Mouse (Mus musculus) embryonic fibroblast, embryonic 13.5 days (primary cell): ENCODE results near the gene Myo18a. TPM values are rescaled to one million over a fixed set of nuclear protein-coding genes. Genes with fewer than 3 reads are reported as not detected.

Experiments used
- H3K27ac ChIP-seq: 2 replicates; pipeline ENCODE4 v1.5.1; 2012; ENCODE audit warnings: low read length, control low read depth, inconsistent platforms; ENCODE audit not compliant: insufficient read depth
- H3K4me1 ChIP-seq: 2 replicates; pipeline ENCODE4 v1.6.1; 2011; ENCODE audit warnings: low read length; ENCODE audit not compliant: control insufficient read depth, insufficient read depth
- H3K4me3 ChIP-seq: 2 replicates; pipeline ENCODE4 v1.5.1; 2011; ENCODE audit warnings: mild to moderate bottlenecking, control low read depth, low read length; ENCODE audit not compliant: insufficient read depth
- CTCF ChIP-seq: IDR thresholded peaks from 2 replicates; pipeline ENCODE4 v1.5.1; 2011; ENCODE audit warnings: mild to moderate bottlenecking, control low read depth, low read length, moderate library complexity, borderline replicate concordance; ENCODE audit not compliant: insufficient read depth
- POLR2A ChIP-seq: IDR thresholded peaks from 2 replicates; pipeline ENCODE4 v1.6.1; 2011; ENCODE audit warnings: low read depth, mild to moderate bottlenecking, control low read depth, low read length, moderate library complexity
- polyA plus RNA-seq: library from polyadenylated mRNA; stranded (reverse); fragments of >200 nt; gene quantifications from 2 replicates; pipeline ENCODE4 v1.2.4, GENCODE M21; 2011; ENCODE audit warnings: low read depth; ENCODE audit not compliant: missing spikeins, insufficient read length

The Myo18a gene
- polyA plus RNA-seq, 1 experiment: 20.1 TPM

- peaks cover 36% of the 10 kb centered on the region for H3K4me1 ChIP-seq
- peak overlapping the region; percentile 57 for H3K27ac ChIP-seq
- no peak for TF ChIP-seq CTCF
- TF ChIP-seq POLR2A: no peak
- H3K4me3 ChIP-seq: no peak overlapping the region
Measured at GRCm38 (mm10) chr11:77783747-77784646, 21.0 kb downstream of the Myo18a start.

DNA sequence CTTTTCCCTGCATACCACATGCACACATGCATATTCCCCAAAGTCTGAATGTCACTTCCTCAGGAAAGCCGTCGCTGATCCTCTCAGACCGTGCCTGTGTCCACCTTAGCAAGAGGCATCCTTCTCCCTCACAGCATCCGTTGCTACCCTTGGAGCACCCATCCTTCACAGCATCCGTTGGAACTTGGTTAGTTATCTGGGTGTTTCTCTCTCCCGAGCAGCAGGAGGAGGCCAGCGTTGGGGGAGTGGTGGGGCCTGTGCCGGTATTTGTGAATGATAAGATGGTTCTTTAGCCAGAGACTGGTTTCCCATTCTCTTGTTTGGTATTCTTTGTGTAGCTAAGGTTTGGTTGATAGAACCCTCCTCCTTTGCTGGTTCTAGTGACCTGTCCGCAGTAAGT lies 21.8 kb downstream of the Myo18a start:
- TF ChIP-seq POLR2A: no peak
- TF ChIP-seq CTCF: no peak
- H3K4me3 ChIP-seq: no peak overlapping the region
- H3K4me1 ChIP-seq: peaks cover 36% of the 10 kb centered on the region
- H3K27ac ChIP-seq: peak overlapping the region; percentile 56; the same call in 1 of the 2 replicates

GRCm38 (mm10) chr11:77785396-77785767 lies 22.3 kb downstream of the Myo18a start:
- TF ChIP-seq POLR2A (no peak), CTCF (no peak)
- Histone ChIP-seq H3K27ac (peak overlapping the region; percentile 56), H3K4me1 (peaks cover 36% of the 10 kb centered on the region), H3K4me3 (no peak overlapping the region)

DNA sequence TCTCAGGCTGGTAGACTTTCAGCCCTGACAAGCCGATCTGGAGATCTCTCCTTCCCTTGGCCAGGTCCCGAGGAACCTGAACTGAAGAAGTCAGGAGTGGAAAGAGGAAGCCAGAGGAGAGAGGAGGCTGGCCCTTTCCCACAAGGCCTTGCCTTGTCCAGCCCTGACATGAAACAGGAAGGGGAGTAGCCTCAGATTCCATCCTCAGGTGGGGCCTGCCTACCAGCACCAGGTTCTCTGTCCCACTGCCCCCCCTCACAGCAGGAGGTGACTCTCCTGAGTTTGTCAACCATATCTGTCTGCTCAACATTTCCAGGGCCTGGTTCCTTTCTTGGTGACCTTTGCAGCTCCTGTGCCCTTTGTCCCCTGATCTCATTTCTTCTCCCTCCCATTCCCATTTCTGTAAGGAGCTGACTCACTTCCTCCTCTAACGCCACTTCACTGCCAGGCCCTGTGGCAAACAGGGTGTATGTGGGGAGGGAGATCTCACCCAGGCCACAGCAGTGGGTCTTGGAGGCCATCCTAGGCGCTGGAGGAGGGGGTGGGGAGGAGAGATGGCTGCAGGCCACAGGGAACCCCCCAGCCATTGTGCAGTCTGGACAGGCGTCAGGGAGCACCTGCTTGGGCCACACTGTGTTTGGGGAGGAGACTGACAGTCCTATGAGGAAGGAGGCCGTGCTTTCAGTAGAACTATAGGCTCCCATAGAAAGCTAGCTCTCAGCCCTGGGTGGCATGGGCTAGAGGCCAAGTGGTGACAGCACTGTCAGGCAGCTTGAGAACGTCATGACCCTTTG lies 22.9 kb downstream of the Myo18a start:
- Histone ChIP-seq H3K4me1 (peaks cover 36% of the 10 kb centered on the region), H3K4me3 (no peak overlapping the region), H3K27ac (peak overlapping the region; percentile 56)
- TF ChIP-seq POLR2A (no peak), CTCF (no peak)

- Histone ChIP-seq H3K27ac (no peak within 1 kb of the TSS), H3K4me3 (no peak within 1 kb of the TSS), H3K4me1 (peaks cover 38% of the 10 kb centered on the region)
- TF ChIP-seq POLR2A: no peak
- TF ChIP-seq CTCF: no peak
Measured at GRCm38 (mm10) chr11:77787707-77788106, 24.7 kb downstream of the Myo18a start, which contains the start of gene Gm10277. TSS of gene Gm10277 (minus strand) at chr11:77787747.

GRCm38 (mm10) chr11:77789512-77789911 lies 26.5 kb downstream of the Myo18a start:
- peaks cover 23% of the 10 kb centered on the region; the same call in 1 of the 2 replicates for H3K4me1 ChIP-seq
- no peak overlapping the region for H3K27ac ChIP-seq
- H3K4me3 ChIP-seq: no peak overlapping the region

GRCm38 (mm10) chr11:77790286-77790685 lies 27.2 kb downstream of the Myo18a start:
- peaks cover 17% of the 10 kb centered on the region; the same call in 1 of the 2 replicates for H3K4me1 ChIP-seq
- H3K27ac ChIP-seq: no peak overlapping the region
- no peak overlapping the region for H3K4me3 ChIP-seq
- no peak for TF ChIP-seq POLR2A
- no peak for TF ChIP-seq CTCF

More at GRCm38 (mm10) chr11:77789512-77789911, 26.5 kb downstream of the Myo18a start:
- TF ChIP-seq CTCF (no peak), POLR2A (no peak)

GRCm38 (mm10) chr11:77791241-77791727 lies 28.2 kb downstream of the Myo18a start:
- TF ChIP-seq CTCF (no peak), POLR2A (no peak)
- no peak overlapping the region for H3K4me3 ChIP-seq
- 0 out of 2 replicates have a peak, but pooled peaks cover 9% of the 10 kb centered on the region for H3K4me1 ChIP-seq
- H3K27ac ChIP-seq: no peak overlapping the region

GRCm38 (mm10) chr11:77791752-77792565 lies 28.9 kb downstream of the Myo18a start:
- no peak overlapping the region for H3K4me3 ChIP-seq
- H3K27ac ChIP-seq: no peak overlapping the region
- no peak for TF ChIP-seq POLR2A
- no peak for TF ChIP-seq CTCF
- 0 out of 2 replicates have a peak, but pooled peaks cover 8% of the 10 kb centered on the region for H3K4me1 ChIP-seq
